Mouse (Mus musculus) liver, embryonic 14.5 days (tissue): ENCODE results near the gene Nubpl.

ENCODE experiments used
- CTCF ChIP-seq: IDR thresholded peaks from 2 replicates; pipeline ENCODE4 v1.5.1; 2016; ENCODE audit warnings: antibody characterized with exemption, low read depth, control low read depth
- EP300 ChIP-seq: IDR thresholded peaks from 2 replicates; pipeline ENCODE4 v1.6.1; 2016; ENCODE audit warnings: antibody characterized with exemption, low read depth

- TF ChIP-seq CTCF (no peak), EP300 (no peak)
Observed at GRCm38 (mm10) chr12:52228746-52229145, 131.2 kb downstream of the Nubpl start.
